10 mouse cellular contexts compared by ENCODE assay signal in genomic region chr9:62837611-62838010, GRCm38 (mm10). TPM values are rescaled to one million over a fixed set of nuclear protein-coding genes. Genes with fewer than 3 reads are reported as not detected.
A peak's percentile ranks its signal among the peaks of the same experiment; 100 is the strongest.
DNase-seq lines count a peak whose midpoint lies in the region; ATAC-seq and TF ChIP-seq lines count a peak whose summit lies in the region.
"Had no signal": no experiment of that assay in that cellular context is flagged by ENCODE, and none has a peak within 500 bp of the region (broad histone marks: within the 10 kb centered on the region; RNA-seq: fewer than 3 reads in every experiment).

No protein-coding gene starts in this region.

- H3K4me3 ChIP-seq in erythroblast, embryonic 14.5 days (replicated peaks): peak overlapping the region; percentile 91
- no peak overlapping the region for H3K4me3 ChIP-seq in kidney, embryonic 14.5 days (ENCODE audit: low read length)
- H3K4me3 ChIP-seq in embryonic facial prominence, embryonic 10.5 days: peak overlapping the region; percentile 68; the same call in 1 of the 2 replicates
- H3K4me3 ChIP-seq in liver, postnatal 0 days (ENCODE audit: low read depth, low read length): peak overlapping the region; percentile 70

- no peak for ATAC-seq in erythroblast, adult 5-6 weeks (replicated peaks; ENCODE audit: low FRiP score, poor library complexity, severe bottlenecking)
- ATAC-seq in kidney, embryonic 14.5 days (ENCODE audit: low FRiP score, low TSS enrichment): no peak
- no peak for ATAC-seq in liver, postnatal 0 days

- no peak for DNase-seq in kidney, postnatal 14 days
- DNase-seq in embryonic facial prominence, embryonic 10.5 days (ENCODE audit: low spot score): no peak
- DNase-seq in liver, postnatal 0 days: no peak
- no peak for DNase-seq in spleen, postnatal 14 days (ENCODE audit: low spot score in 2 of 2)
- no peak for DNase-seq in left cerebral cortex, postnatal 36 days (ENCODE audit: low spot score in 2 of 2)
- DNase-seq: cerebellum, adult 2 months; lung, postnatal 36 days had no signal

- peaks cover 45% of the 10 kb centered on the region for H3K4me1 ChIP-seq in erythroblast, embryonic 14.5 days (ENCODE audit: control insufficient read depth)
- peaks cover 14% of the 10 kb centered on the region; the same call in 1 of the 2 replicates for H3K4me1 ChIP-seq in kidney, embryonic 14.5 days (ENCODE audit: control insufficient read depth, insufficient read depth, low read length)
- H3K4me1 ChIP-seq in embryonic facial prominence, embryonic 10.5 days: peaks cover 46% of the 10 kb centered on the region
- H3K4me1 ChIP-seq in liver, postnatal 0 days (ENCODE audit: insufficient read depth): peaks cover 33% of the 10 kb centered on the region

- peaks cover 18% of the 10 kb centered on the region for H3K36me3 ChIP-seq in erythroblast, embryonic 14.5 days (ENCODE audit: control insufficient read depth)
- no peaks in the 10 kb centered on the region for H3K36me3 ChIP-seq in kidney, embryonic 14.5 days (ENCODE audit: control insufficient read depth, insufficient read depth, low read length)
- peaks cover 8% of the 10 kb centered on the region; the same call in 1 of the 2 replicates for H3K36me3 ChIP-seq in embryonic facial prominence, embryonic 10.5 days (replicated peaks)
- no peaks in the 10 kb centered on the region for H3K36me3 ChIP-seq in liver, postnatal 0 days (replicated peaks; ENCODE audit: insufficient read depth, low read length)

- H3K27ac ChIP-seq in kidney, embryonic 14.5 days (ENCODE audit: low read depth, low read length): peak overlapping the region; percentile 93; the same call in 1 of the 2 replicates
- peak overlapping the region; percentile 91 for H3K27ac ChIP-seq in embryonic facial prominence, embryonic 10.5 days (replicated peaks)
- peak overlapping the region; percentile 87 for H3K27ac ChIP-seq in liver, postnatal 0 days (ENCODE audit: low read depth)

- no peak for TF ChIP-seq EP300 in liver, postnatal 0 days (IDR thresholded peaks at IDR 0.05; ENCODE audit: low read depth)

- no peaks in the 10 kb centered on the region for H3K9me3 ChIP-seq in erythroblast, embryonic 14.5 days (ENCODE audit: control insufficient read depth, low read length)
- no peaks in the 10 kb centered on the region for H3K9me3 ChIP-seq in kidney, embryonic 14.5 days (ENCODE audit: control insufficient read depth, low read length)
- no peaks in the 10 kb centered on the region for H3K9me3 ChIP-seq in embryonic facial prominence, embryonic 10.5 days
- no peaks in the 10 kb centered on the region for H3K9me3 ChIP-seq in liver, postnatal 0 days (ENCODE audit: low read length)

- no peaks in the 10 kb centered on the region for H3K27me3 ChIP-seq in erythroblast, embryonic 14.5 days (ENCODE audit: control insufficient read depth)
- H3K27me3 ChIP-seq in kidney, embryonic 14.5 days (ENCODE audit: control insufficient read depth, insufficient read depth, low read length): no peaks in the 10 kb centered on the region
- H3K27me3 ChIP-seq in embryonic facial prominence, embryonic 10.5 days (replicated peaks; ENCODE audit: low read depth, poor library complexity, severe bottlenecking): no peaks in the 10 kb centered on the region
- no peaks in the 10 kb centered on the region for H3K27me3 ChIP-seq in liver, postnatal 0 days (ENCODE audit: insufficient read depth, low read length)

- no peak overlapping the region for H3K4me2 ChIP-seq in kidney, embryonic 14.5 days (replicated peaks; ENCODE audit: low read depth, low read length)
- peak overlapping the region; percentile 91 for H3K4me2 ChIP-seq in liver, postnatal 0 days (ENCODE audit: low read depth, low read length)

- H3K9ac ChIP-seq in kidney, embryonic 14.5 days (ENCODE audit: low read depth, low read length): no peak overlapping the region
- no peak overlapping the region for H3K9ac ChIP-seq in liver, postnatal 0 days (replicated peaks)

- no peak for TF ChIP-seq CTCF in liver, postnatal 0 days (IDR thresholded peaks at IDR 0.05; ENCODE audit: low read depth)

- WGBS in kidney, embryonic 14.5 days: 32% methylated on average over 3 of the region's 3 CpGs
- 49% methylated on average over 3 of the region's 3 CpGs for WGBS in embryonic facial prominence, embryonic 10.5 days
- 48% methylated on average over 3 of the region's 3 CpGs for WGBS in liver, postnatal 0 days (ENCODE audit: insufficient replicate concordance)

- intact Hi-C loops in left cerebral cortex, postnatal 36 days (cut with DNase I): no loop called here

RNA-seq across cellular contexts. Expression of gene Cln6, which starts 1.0 kb away (rescaled TPM):
- polyA plus RNA-seq in erythroblast, embryonic 14.5 days (2012): 2.2 and 2.7 TPM in 2 replicates
- 6.3 and 11.5 TPM in 2 replicates for total RNA-seq in erythroblast, adult 5-6 weeks (2015; ENCODE audit: low replicate concordance)
- 3.9 and 11.3 TPM in 2 replicates for total RNA-seq in erythroblast, adult 5-6 weeks (2017; ENCODE audit: low replicate concordance)
- polyA plus RNA-seq in kidney, embryonic 14.5 days (2014; fragmentation: Nextera tagmentation; extraction: Ambion mirVana): 21.7 and 28.2 TPM in 2 replicates
- polyA plus RNA-seq in embryonic facial prominence, embryonic 10.5 days (2016; fragmentation: Nextera tagmentation; extraction: Ambion mirVana): 11.2 and 12.1 TPM in 2 replicates
- polyA plus RNA-seq in liver, postnatal 0 days (2015; fragmentation: Nextera tagmentation; extraction: Ambion mirVana): 9.9 and 10.6 TPM in 2 replicates
- 10 to 100 TPM; 10.3 to 13.7 TPM for total RNA-seq in left cerebral cortex, postnatal 36 days (2021)

RNA-seq across cellular contexts. Expression of gene Calml4, which starts 20.3 kb away (rescaled TPM):
- not detected in 2 replicates for polyA plus RNA-seq in erythroblast, embryonic 14.5 days (2012)
- not detected in 2 replicates for total RNA-seq in erythroblast, adult 5-6 weeks (2015; ENCODE audit: low replicate concordance)
- total RNA-seq in erythroblast, adult 5-6 weeks (2017; ENCODE audit: low replicate concordance): not detected in 2 replicates
- polyA plus RNA-seq in kidney, embryonic 14.5 days (2014; fragmentation: Nextera tagmentation; extraction: Ambion mirVana): 59.7 and 72.0 TPM in 2 replicates
- polyA plus RNA-seq in embryonic facial prominence, embryonic 10.5 days (2016; fragmentation: Nextera tagmentation; extraction: Ambion mirVana): 0.36 and 0.67 TPM in 2 replicates
- polyA plus RNA-seq in liver, postnatal 0 days (2015; fragmentation: Nextera tagmentation; extraction: Ambion mirVana): 16.4 and 17.5 TPM in 2 replicates
- 1 to 10 TPM in 1 of 2 experiments, not detected in 1; 1.7 TPM for total RNA-seq in left cerebral cortex, postnatal 36 days (2021)

RNA-seq across cellular contexts. Expression of gene Fem1b, which starts 25.9 kb away (rescaled TPM):
- 0.32 and 0.41 TPM in 2 replicates for polyA plus RNA-seq in erythroblast, embryonic 14.5 days (2012)
- total RNA-seq in erythroblast, adult 5-6 weeks (2015; ENCODE audit: low replicate concordance): 6.5 and 7.5 TPM in 2 replicates
- 10.0 and 14.7 TPM in 2 replicates for total RNA-seq in erythroblast, adult 5-6 weeks (2017; ENCODE audit: low replicate concordance)
- polyA plus RNA-seq in kidney, embryonic 14.5 days (2014; fragmentation: Nextera tagmentation; extraction: Ambion mirVana): 20.8 and 38.2 TPM in 2 replicates
- polyA plus RNA-seq in embryonic facial prominence, embryonic 10.5 days (2016; fragmentation: Nextera tagmentation; extraction: Ambion mirVana): 30.2 and 30.3 TPM in 2 replicates
- polyA plus RNA-seq in liver, postnatal 0 days (2015; fragmentation: Nextera tagmentation; extraction: Ambion mirVana): 3.7 and 3.8 TPM in 2 replicates
- 100 to 1,000 TPM in 1 of 2 experiments, 10 to 100 TPM in 1; 98.6 to 100 TPM for total RNA-seq in left cerebral cortex, postnatal 36 days (2021)

Comparison
In these comparisons a context has a peak if more than half of its experiments do, and no peak if none do; other contexts are left out.
1. RNA of gene Calml4, which starts 20.3 kb away (polyA plus RNA-seq): 59.7 to 72.0 TPM in kidney, embryonic 14.5 days and 16.4 to 17.5 TPM in liver, postnatal 0 days; 0.36 to 0.67 TPM in embryonic facial prominence, embryonic 10.5 days and not detected in erythroblast, embryonic 14.5 days; every median in the first group is over 10 times any median in the second.
2. Peak in every context shown above with its lines, with median percentiles within 50 percentile points of each other: H3K27ac ChIP-seq.